Mouse (Mus musculus) E14TG2a.4 (cell line): ENCODE data around the gene Klf9.
"Not testable (repeated sequence)": the region's sequence is repeated elsewhere in the genome, so short reads cannot be mapped to it uniquely, and the experiment has no call there.

Experiments
- H3K27me3 ChIP-seq: 2 replicates; pipeline ENCODE4 v1.6.1; 2014; ENCODE audit warnings: low read length, control low read depth; ENCODE audit not compliant: insufficient read depth
- H3K36me3 ChIP-seq: 2 replicates; pipeline ENCODE4 v1.6.1; 2014; ENCODE audit warnings: low read length, control low read depth; ENCODE audit not compliant: insufficient read depth
- H3K4me1 ChIP-seq: replicated peaks from 2 replicates; pipeline ENCODE4 v1.6.1; 2014; ENCODE audit warnings: low read depth, low read length, control low read depth
- H3K4me3 ChIP-seq: replicated peaks from 2 replicates; pipeline ENCODE4 v1.5.1; 2014; ENCODE audit warnings: mild to moderate bottlenecking, low read length
- H3K9me3 ChIP-seq: 2 replicates; pipeline ENCODE4 v1.6.1; 2014; ENCODE audit warnings: low read length, control low read depth
- CTCF ChIP-seq: conservative IDR thresholded peaks from 2 replicates; pipeline ENCODE4 v1.5.1; 2014; ENCODE audit warnings: low read length
- NANOG ChIP-seq: IDR thresholded peaks from 2 replicates; pipeline ENCODE4 v1.6.1; 2014; ENCODE audit warnings: borderline replicate concordance, low read length, mixed read lengths
- POU5F1 ChIP-seq: IDR thresholded peaks from 2 replicates; pipeline ENCODE4 v1.6.1; 2014; ENCODE audit warnings: low read length, borderline replicate concordance

The Klf9 gene

GRCm38 (mm10) chr19:23143541-23143940 lies 2.5 kb downstream of the Klf9 start:
- Histone ChIP-seq H3K9me3 (no peaks in the 10 kb centered on the region), H3K27me3 (no peaks in the 10 kb centered on the region), H3K36me3 (peaks cover 62% of the 10 kb centered on the region), H3K4me3 (peak overlapping the region; percentile 98), H3K4me1 (peaks cover 57% of the 10 kb centered on the region)
- TF ChIP-seq CTCF (no peak), NANOG (no peak), POU5F1 (no peak)

GRCm38 (mm10) chr19:23144031-23144430 lies 3.0 kb downstream of the Klf9 start:
- Histone ChIP-seq H3K9me3 (no peaks in the 10 kb centered on the region), H3K36me3 (peaks cover 67% of the 10 kb centered on the region), H3K27me3 (no peaks in the 10 kb centered on the region), H3K4me1 (peaks cover 57% of the 10 kb centered on the region), H3K4me3 (peak overlapping the region; percentile 98)
- no peak for TF ChIP-seq POU5F1
- TF ChIP-seq NANOG = no peak
- no peak for TF ChIP-seq CTCF

GRCm38 (mm10) chr19:23145146-23145545 lies 4.1 kb downstream of the Klf9 start:
- Histone ChIP-seq H3K4me1 (peaks cover 61% of the 10 kb centered on the region), H3K27me3 (no peaks in the 10 kb centered on the region), H3K36me3 (peaks cover 78% of the 10 kb centered on the region), H3K4me3 (peak overlapping the region; percentile 98), H3K9me3 (no peaks in the 10 kb centered on the region)
- TF ChIP-seq NANOG (no peak), POU5F1 (no peak), CTCF (no peak)

- Histone ChIP-seq H3K36me3 (peaks cover 82% of the 10 kb centered on the region), H3K4me1 (peaks cover 66% of the 10 kb centered on the region), H3K4me3 (peak overlapping the region; percentile 98)
- not testable (repeated sequence) for H3K9me3 ChIP-seq, H3K27me3 ChIP-seq
Measured at GRCm38 (mm10) chr19:23145575-23145974, 4.5 kb downstream of the Klf9 start.

GRCm38 (mm10) chr19:23146409-23146861 lies 5.4 kb downstream of the Klf9 start:
- Histone ChIP-seq H3K4me3 (peak overlapping the region; percentile 98), H3K27me3 (no peaks in the 10 kb centered on the region), H3K36me3 (peaks cover 89% of the 10 kb centered on the region), H3K9me3 (no peaks in the 10 kb centered on the region), H3K4me1 (peaks cover 73% of the 10 kb centered on the region)
- TF ChIP-seq CTCF (no peak), POU5F1 (no peak), NANOG (no peak)

GRCm38 (mm10) chr19:23147026-23147966 lies 6.3 kb downstream of the Klf9 start:
- Histone ChIP-seq H3K4me1 (peaks cover 80% of the 10 kb centered on the region), H3K36me3 (peaks cover 90% of the 10 kb centered on the region), H3K27me3 (no peaks in the 10 kb centered on the region), H3K4me3 (peak overlapping the region; percentile 98), H3K9me3 (no peaks in the 10 kb centered on the region)
- TF ChIP-seq CTCF (no peak), POU5F1 (no peak), NANOG (0 out of 2 replicates have a peak, but pooled peaks have one; percentile 27)

GRCm38 (mm10) chr19:23149465-23150410 lies 8.7 kb downstream of the Klf9 start:
- no peak for TF ChIP-seq POU5F1
- no peak for TF ChIP-seq CTCF
- no peak for TF ChIP-seq NANOG
- H3K9me3 ChIP-seq = no peaks in the 10 kb centered on the region
- H3K27me3 ChIP-seq = no peaks in the 10 kb centered on the region
- H3K36me3 ChIP-seq = peaks cover 90% of the 10 kb centered on the region
- H3K4me3 ChIP-seq = peak overlapping the region; percentile 98
- H3K4me1 ChIP-seq = peaks cover 94% of the 10 kb centered on the region

GRCm38 (mm10) chr19:23150556-23151265 lies 9.7 kb downstream of the Klf9 start:
- no peaks in the 10 kb centered on the region for H3K9me3 ChIP-seq
- peaks cover 95% of the 10 kb centered on the region for H3K4me1 ChIP-seq
- peaks cover 90% of the 10 kb centered on the region for H3K36me3 ChIP-seq
- H3K27me3 ChIP-seq = no peaks in the 10 kb centered on the region
- no peak for TF ChIP-seq CTCF
- peak overlapping the region; percentile 98 for H3K4me3 ChIP-seq
